Mouse (Mus musculus): ENCODE measurements around the gene Zfp11. TPM values are rescaled to one million over a fixed set of nuclear protein-coding genes. Genes with fewer than 3 reads are reported as not detected.

Gene Zfp11
- 0.79 TPM for total RNA-seq (2023)

DNA sequence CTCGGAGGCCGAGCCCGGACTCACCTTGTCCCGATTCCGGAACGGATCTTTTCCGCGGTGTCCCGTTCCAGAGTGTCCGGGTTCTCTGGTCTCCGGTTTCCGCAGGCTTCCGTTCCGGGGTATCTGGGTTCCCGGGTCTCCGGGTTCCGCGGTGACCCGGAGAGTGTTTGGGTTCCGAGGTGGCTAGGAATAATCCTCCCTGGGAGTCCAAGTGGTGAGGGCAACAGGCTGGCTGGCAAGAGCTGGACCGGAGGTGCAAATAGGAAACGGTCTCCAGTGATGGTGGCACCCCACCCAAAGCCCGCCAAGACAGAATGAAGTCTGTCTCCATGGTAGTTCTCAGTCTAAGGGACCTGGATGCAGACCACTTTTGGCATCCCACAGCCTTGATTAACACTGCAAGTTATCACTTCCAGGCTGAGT, at the start of gene Zfp11:
Gene Zfp11 (minus strand): TSS at position 64 of the 423 bp plus-strand sequence.

DNA sequence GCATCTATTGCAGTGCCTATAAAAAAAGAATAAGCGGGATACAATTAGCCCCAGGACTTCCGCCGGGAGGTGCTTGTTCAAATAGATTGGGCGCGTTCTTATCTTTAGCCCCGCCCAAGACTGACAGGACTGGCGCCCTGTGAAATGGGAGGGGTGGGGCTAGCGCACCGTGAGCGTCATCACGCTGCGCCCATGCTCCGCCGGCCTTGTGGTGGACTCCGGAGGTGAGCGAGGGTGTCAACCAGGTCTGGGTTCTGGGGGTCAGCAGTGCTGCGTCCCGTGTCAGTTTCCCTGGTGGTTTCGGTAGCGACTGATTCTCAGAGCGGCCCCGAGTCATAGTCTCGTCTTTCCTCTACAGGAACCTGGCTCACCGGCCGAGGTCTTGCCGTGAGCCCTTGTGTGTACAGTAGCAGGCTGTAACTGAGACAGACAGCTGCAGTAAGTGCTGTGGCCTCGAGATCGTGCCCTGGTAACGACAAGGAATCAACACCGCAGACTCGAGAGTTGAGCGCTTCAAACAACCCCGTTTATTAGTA, 45.5 kb upstream of the Zfp11 start, which contains the start of gene Mrps17:
Gene Mrps17 (plus strand): TSS at position 172 of the 536 bp plus-strand sequence.

DNA sequence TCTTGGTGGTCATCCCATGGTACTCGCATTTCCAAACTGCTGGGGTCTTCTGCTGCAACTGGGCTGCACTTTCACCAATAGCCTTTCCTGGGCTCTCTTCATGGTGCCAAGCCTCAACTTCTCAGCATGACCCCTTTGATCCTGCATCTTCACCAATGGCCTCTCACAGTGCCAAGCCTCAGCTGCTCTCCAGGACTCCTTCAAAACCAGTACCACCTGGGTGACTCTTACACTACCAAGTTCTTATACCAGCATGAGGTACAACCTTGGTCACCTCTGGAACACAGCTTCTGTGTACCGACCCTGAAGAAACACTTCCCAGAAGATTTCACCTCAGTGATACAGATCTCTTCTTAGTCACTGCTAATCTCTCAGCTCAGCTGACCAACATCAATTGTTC, 38.5 kb upstream of the Zfp11 start, which contains the start of gene Sept14:
Gene Sept14 (minus strand): TSS at position 101 of the 400 bp plus-strand sequence.

Other genes with a start within 250 kb of the Zfp11 start
- gene Sfswap, start 168.9 kb downstream of the Zfp11 start, total RNA-seq (2023) = 170 TPM
- 1.1 TPM for gene Mmp17, start 85.9 kb downstream of the Zfp11 start, total RNA-seq (2023)
- gene Sept14, start 38.4 kb upstream of the Zfp11 start, total RNA-seq (2023) = not detected
- gene Mrps17, start 45.4 kb upstream of the Zfp11 start, total RNA-seq (2023) = 30.2 TPM
- 34.9 TPM for gene Nipsnap2, start 55.0 kb upstream of the Zfp11 start, total RNA-seq (2023)
- gene Psph, start 117.3 kb upstream of the Zfp11 start, total RNA-seq (2023) = 16.9 TPM
- gene Sumf2, start 176.9 kb upstream of the Zfp11 start, total RNA-seq (2023) = 17.8 TPM
- gene Chchd2, start 217.4 kb upstream of the Zfp11 start, total RNA-seq (2023) = 167 TPM
- gene Zbed5, start 225.6 kb upstream of the Zfp11 start, total RNA-seq (2023) = 2.6 TPM
- 0.32 TPM for gene Phkg1, start 228.4 kb upstream of the Zfp11 start, total RNA-seq (2023)
- not detected for gene Nupr1l, start 238.4 kb upstream of the Zfp11 start, total RNA-seq (2023)